Mouse (Mus musculus): Measurements from ENCODE around the gene Gm10322. TPM values are rescaled to one million over a fixed set of nuclear protein-coding genes. Genes with fewer than 3 reads are reported as not detected.

Gm10322 gene
- polyA plus RNA-seq, 1 experiment from 2014 or later = not detected

GRCm38 (mm10) chr10:59576305-59576704 lies 39.6 kb upstream of the Gm10322 start:
- 0 out of 2 replicates have a peak overlapping the region, but pooled peaks have one; percentile 6 for H3K4me2 ChIP-seq (ENCODE audit: low read length)
- peak overlapping the region; percentile 80 for H3K27ac ChIP-seq (ENCODE audit: low read depth)
- no peak overlapping the region for H3K4me3 ChIP-seq (ENCODE audit: low read depth, low read length)
- H3K36me3 ChIP-seq (ENCODE audit: control insufficient read depth, insufficient read depth, low read length) = no peaks in the 10 kb centered on the region
- no peak for DNase-seq (ENCODE audit: low spot score)
- no peak overlapping the region for H3K9ac ChIP-seq (ENCODE audit: low read length)
- peaks cover 40% of the 10 kb centered on the region for H3K4me1 ChIP-seq (replicated peaks; ENCODE audit: control insufficient read depth, insufficient read depth, low read length)
- WGBS = 35% methylated on average over 5 of the region's 5 CpGs
- peaks cover 13% of the 10 kb centered on the region; the same call in 1 of the 2 replicates for H3K9me3 ChIP-seq (ENCODE audit: control insufficient read depth, low read length)
- ATAC-seq (replicated peaks; ENCODE audit: low FRiP score, low TSS enrichment, low read depth) = no peak
- no peaks in the 10 kb centered on the region for H3K27me3 ChIP-seq (replicated peaks; ENCODE audit: control insufficient read depth, insufficient read depth, low read length)

- Histone ChIP-seq H3K4me3 (ENCODE audit: low read depth, low read length) (no peak overlapping the region), H3K4me2 (ENCODE audit: low read length) (peak overlapping the region; percentile 39), H3K9me3 (ENCODE audit: control insufficient read depth, low read length) (peaks cover 10% of the 10 kb centered on the region; the same call in 1 of the 2 replicates), H3K27ac (ENCODE audit: low read depth) (peak overlapping the region; percentile 80), H3K36me3 (ENCODE audit: control insufficient read depth, insufficient read depth, low read length) (peaks cover 4% of the 10 kb centered on the region; the same call in 1 of the 2 replicates), H3K4me1 (replicated peaks; ENCODE audit: control insufficient read depth, insufficient read depth, low read length) (peaks cover 30% of the 10 kb centered on the region), H3K27me3 (replicated peaks; ENCODE audit: control insufficient read depth, insufficient read depth, low read length) (no peaks in the 10 kb centered on the region), H3K9ac (ENCODE audit: low read length) (no peak overlapping the region)
- 31% methylated on average over 12 of the region's 12 CpGs for WGBS
- ATAC-seq (replicated peaks; ENCODE audit: low FRiP score, low TSS enrichment, low read depth) (peak; percentile 87), DNase-seq (ENCODE audit: low spot score) (peak; percentile 76)
These were observed 37.7 kb upstream of the Gm10322 start for GRCm38 (mm10) chr10:59577871-59578801.

- H3K27ac ChIP-seq (ENCODE audit: low read depth) = no peak overlapping the region
- ATAC-seq (replicated peaks; ENCODE audit: low FRiP score, low TSS enrichment, low read depth) (no peak), DNase-seq (ENCODE audit: low spot score) (no peak)
- H3K4me1 ChIP-seq (replicated peaks; ENCODE audit: control insufficient read depth, insufficient read depth, low read length) = peaks cover 30% of the 10 kb centered on the region
- WGBS = 84% methylated on average over 3 of the region's 3 CpGs
- no peak overlapping the region for H3K4me2 ChIP-seq (ENCODE audit: low read length)
- no peak overlapping the region for H3K9ac ChIP-seq (ENCODE audit: low read length)
- no peaks in the 10 kb centered on the region for H3K9me3 ChIP-seq (ENCODE audit: control insufficient read depth, low read length)
- H3K36me3 ChIP-seq (ENCODE audit: control insufficient read depth, insufficient read depth, low read length) = peaks cover 7% of the 10 kb centered on the region; the same call in 1 of the 2 replicates
- H3K4me3 ChIP-seq (ENCODE audit: low read depth, low read length) = no peak overlapping the region
- H3K27me3 ChIP-seq (replicated peaks; ENCODE audit: control insufficient read depth, insufficient read depth, low read length) = no peaks in the 10 kb centered on the region
These were observed 36.2 kb upstream of the Gm10322 start for GRCm38 (mm10) chr10:59579645-59580044.

GRCm38 (mm10) chr10:59580593-59581149 lies 35.2 kb upstream of the Gm10322 start:
- Histone ChIP-seq H3K9me3 (ENCODE audit: control insufficient read depth, low read length) (no peaks in the 10 kb centered on the region), H3K36me3 (ENCODE audit: control insufficient read depth, insufficient read depth, low read length) (peaks cover 7% of the 10 kb centered on the region; the same call in 1 of the 2 replicates), H3K4me1 (replicated peaks; ENCODE audit: control insufficient read depth, insufficient read depth, low read length) (peaks cover 30% of the 10 kb centered on the region), H3K9ac (ENCODE audit: low read length) (no peak overlapping the region), H3K4me3 (ENCODE audit: low read depth, low read length) (no peak overlapping the region), H3K4me2 (ENCODE audit: low read length) (no peak overlapping the region), H3K27ac (ENCODE audit: low read depth) (no peak overlapping the region), H3K27me3 (replicated peaks; ENCODE audit: control insufficient read depth, insufficient read depth, low read length) (no peaks in the 10 kb centered on the region)
- no peak for DNase-seq (ENCODE audit: low spot score)
- 90% methylated on average over 3 of the region's 3 CpGs for WGBS
- no peak for ATAC-seq (replicated peaks; ENCODE audit: low FRiP score, low TSS enrichment, low read depth)

GRCm38 (mm10) chr10:59581826-59582543 lies 33.9 kb upstream of the Gm10322 start:
- Histone ChIP-seq H3K4me2 (ENCODE audit: low read length) (no peak overlapping the region), H3K9ac (ENCODE audit: low read length) (no peak overlapping the region), H3K4me3 (ENCODE audit: low read depth, low read length) (no peak overlapping the region), H3K4me1 (replicated peaks; ENCODE audit: control insufficient read depth, insufficient read depth, low read length) (peaks cover 19% of the 10 kb centered on the region), H3K27me3 (replicated peaks; ENCODE audit: control insufficient read depth, insufficient read depth, low read length) (no peaks in the 10 kb centered on the region), H3K9me3 (ENCODE audit: control insufficient read depth, low read length) (no peaks in the 10 kb centered on the region), H3K27ac (ENCODE audit: low read depth) (no peak overlapping the region), H3K36me3 (ENCODE audit: control insufficient read depth, insufficient read depth, low read length) (peaks cover 7% of the 10 kb centered on the region; the same call in 1 of the 2 replicates)
- DNase-seq (ENCODE audit: low spot score) = no peak
- 92% methylated on average over 1 of the region's 1 CpGs for WGBS
- no peak for ATAC-seq (replicated peaks; ENCODE audit: low FRiP score, low TSS enrichment, low read depth)

- no peak overlapping the region for H3K27ac ChIP-seq (ENCODE audit: low read depth)
- ATAC-seq (replicated peaks; ENCODE audit: low FRiP score, low TSS enrichment, low read depth) (no peak), DNase-seq (ENCODE audit: low spot score) (no peak)
- no peak overlapping the region for H3K4me2 ChIP-seq (ENCODE audit: low read length)
- 88% methylated on average over 5 of the region's 5 CpGs for WGBS
- peaks cover 7% of the 10 kb centered on the region; the same call in 1 of the 2 replicates for H3K36me3 ChIP-seq (ENCODE audit: control insufficient read depth, insufficient read depth, low read length)
- H3K9me3 ChIP-seq (ENCODE audit: control insufficient read depth, low read length) = no peaks in the 10 kb centered on the region
- no peak overlapping the region for H3K9ac ChIP-seq (ENCODE audit: low read length)
- no peaks in the 10 kb centered on the region for H3K4me1 ChIP-seq (replicated peaks; ENCODE audit: control insufficient read depth, insufficient read depth, low read length)
- H3K27me3 ChIP-seq (replicated peaks; ENCODE audit: control insufficient read depth, insufficient read depth, low read length) = no peaks in the 10 kb centered on the region
- no peak overlapping the region for H3K4me3 ChIP-seq (ENCODE audit: low read depth, low read length)
These were observed 30.2 kb upstream of the Gm10322 start for GRCm38 (mm10) chr10:59585621-59586020.

GRCm38 (mm10) chr10:59586821-59587220 lies 29.0 kb upstream of the Gm10322 start:
- H3K27me3 ChIP-seq (replicated peaks; ENCODE audit: control insufficient read depth, insufficient read depth, low read length) = no peaks in the 10 kb centered on the region
- DNase-seq (ENCODE audit: low spot score) = no peak
- 87% methylated on average over 15 of the region's 15 CpGs for WGBS
- no peak overlapping the region for H3K4me3 ChIP-seq (ENCODE audit: low read depth, low read length)
- H3K36me3 ChIP-seq (ENCODE audit: control insufficient read depth, insufficient read depth, low read length) = peaks cover 7% of the 10 kb centered on the region; the same call in 1 of the 2 replicates
- no peak for ATAC-seq (replicated peaks; ENCODE audit: low FRiP score, low TSS enrichment, low read depth)
- H3K9me3 ChIP-seq (ENCODE audit: control insufficient read depth, low read length) = no peaks in the 10 kb centered on the region
- no peaks in the 10 kb centered on the region for H3K4me1 ChIP-seq (replicated peaks; ENCODE audit: control insufficient read depth, insufficient read depth, low read length)
- H3K4me2 ChIP-seq (ENCODE audit: low read length) = no peak overlapping the region
- H3K9ac ChIP-seq (ENCODE audit: low read length) = no peak overlapping the region
- H3K27ac ChIP-seq (ENCODE audit: low read depth) = no peak overlapping the region

GRCm38 (mm10) chr10:59588135-59588534 lies 27.7 kb upstream of the Gm10322 start:
- Histone ChIP-seq H3K4me3 (ENCODE audit: low read depth, low read length) (no peak overlapping the region), H3K27me3 (replicated peaks; ENCODE audit: control insufficient read depth, insufficient read depth, low read length) (no peaks in the 10 kb centered on the region), H3K4me2 (ENCODE audit: low read length) (no peak overlapping the region), H3K36me3 (ENCODE audit: control insufficient read depth, insufficient read depth, low read length) (peaks cover 4% of the 10 kb centered on the region; the same call in 1 of the 2 replicates), H3K9ac (ENCODE audit: low read length) (no peak overlapping the region), H3K9me3 (ENCODE audit: control insufficient read depth, low read length) (no peaks in the 10 kb centered on the region), H3K4me1 (replicated peaks; ENCODE audit: control insufficient read depth, insufficient read depth, low read length) (no peaks in the 10 kb centered on the region), H3K27ac (ENCODE audit: low read depth) (no peak overlapping the region)
- DNase-seq (ENCODE audit: low spot score) (no peak), ATAC-seq (replicated peaks; ENCODE audit: low FRiP score, low TSS enrichment, low read depth) (no peak)
- WGBS = 87% methylated on average over 7 of the region's 7 CpGs
